Mouse (Mus musculus) MEL (cell line): Measurements from ENCODE around the gene Gm11985.

Experiments
- CHD2 ChIP-seq: IDR thresholded peaks from 2 replicates; pipeline ENCODE4 v1.6.1; 2011; ENCODE audit warnings: low read length, improper control_type of control experiment
- CTCF ChIP-seq, 3 experiments: IDR thresholded peaks in 2 of 3; conservative IDR thresholded peaks in 1 of 3; 2 replicates each; pipeline ENCODE4 v1.5.1; 2011 to 2012; ENCODE audit warnings: low read length in 3 of 3, low read depth in 2 of 3, mild to moderate bottlenecking in 2 of 3, improper control_type of control experiment in 1 of 3, inconsistent platforms in 1 of 3, mixed read lengths in 1 of 3, moderate library complexity in 1 of 3; ENCODE audit not compliant: control insufficient read depth in 1 of 3, insufficient read depth in 1 of 3, poor library complexity in 1 of 3, severe bottlenecking in 1 of 3
- E2F4 ChIP-seq: IDR thresholded peaks from 2 replicates; pipeline ENCODE4 v1.6.1; 2011; ENCODE audit warnings: low read depth, low read length, improper control_type of control experiment, borderline replicate concordance
- NELFE ChIP-seq: IDR thresholded peaks from 2 replicates; pipeline ENCODE4 v1.6.1; 2011; ENCODE audit warnings: low read depth, low read length, improper control_type of control experiment
- UBTF ChIP-seq: IDR thresholded peaks from 2 replicates; pipeline ENCODE4 v1.6.1; 2012; ENCODE audit warnings: low read depth, mild to moderate bottlenecking, inconsistent platforms, low read length, improper control_type of control experiment, moderate library complexity, borderline replicate concordance; ENCODE audit not compliant: insufficient read depth

GRCm38 (mm10) chr11:7149471-7149870 lies 38.9 kb downstream of the Gm11985 start:
- TF ChIP-seq E2F4, result no peak
- TF ChIP-seq NELFE, result no peak
- TF ChIP-seq CTCF (IDR thresholded peaks at IDR 0.05 in 2 of 3, conservative IDR thresholded peaks at IDR 0.05 in 1 of 3; ENCODE audit: control insufficient read depth in 1 of 3, insufficient read depth in 1 of 3, low read depth in 2 of 3, low read length in 3 of 3, poor library complexity in 1 of 3, severe bottlenecking in 1 of 3), result no peak
- TF ChIP-seq UBTF, result no peak
- TF ChIP-seq CHD2, result no peak
